Mouse (Mus musculus) heart, postnatal 0 days (tissue): ENCODE measurements around the gene Hrk. TPM values are rescaled to one million over a fixed set of nuclear protein-coding genes. Genes with fewer than 3 reads are reported as not detected.
A peak's percentile ranks its signal among the peaks of the same experiment; 100 is the strongest.

ENCODE experiments used
- ATAC-seq: fragments of 200-750 bp; cut with Nextera tagmentation; 2 replicates; pipeline ENCODE4 v1.8.0; 2017; ENCODE audit warnings: low read depth, moderate number of reproducible peaks, moderate library complexity; ENCODE audit not compliant: insufficient read depth
- DNase-seq: peaks from one replicate; pipeline ENCODE4 v3.0.0-alpha.2; 2016; ENCODE audit warnings: low spot score
- H3K27ac ChIP-seq: fragments of 300-500 bp; sonication (generic); 2 replicates; pipeline ENCODE4 v1.5.1; 2014; ENCODE audit warnings: low read depth, mild to moderate bottlenecking
- H3K27me3 ChIP-seq: fragments of 300-500 bp; sonication (generic); 2 replicates; pipeline ENCODE4 v1.6.1; 2014; ENCODE audit warnings: low read length, mixed read lengths; ENCODE audit not compliant: control insufficient read depth, insufficient read depth
- H3K36me3 ChIP-seq: fragments of 300-500 bp; sonication (generic); replicated peaks from 2 replicates; pipeline ENCODE4 v1.6.1; 2014; ENCODE audit warnings: low read length, mixed read lengths; ENCODE audit not compliant: control insufficient read depth, insufficient read depth
- H3K4me1 ChIP-seq: fragments of 300-500 bp; sonication (generic); 2 replicates; pipeline ENCODE4 v1.6.1; 2014; ENCODE audit warnings: antibody characterized with exemption; ENCODE audit not compliant: control insufficient read depth, insufficient read depth
- H3K4me2 ChIP-seq: fragments of 300-500 bp; sonication (generic); 2 replicates; pipeline ENCODE4 v1.6.1; 2014; ENCODE audit warnings: low read depth, mild to moderate bottlenecking, low read length, moderate library complexity
- H3K4me3 ChIP-seq: fragments of 300-500 bp; sonication (generic); 2 replicates; pipeline ENCODE4 v1.5.1; 2014; ENCODE audit warnings: low read depth, low read length
- H3K9ac ChIP-seq: fragments of 300-500 bp; sonication (generic); replicated peaks from 2 replicates; pipeline ENCODE4 v1.6.1; 2014; ENCODE audit warnings: low read depth, low read length, mixed read lengths
- H3K9me3 ChIP-seq: fragments of 300-500 bp; sonication (generic); replicated peaks from 2 replicates; pipeline ENCODE4 v1.6.1; 2016; ENCODE audit warnings: low read length; ENCODE audit not compliant: control insufficient read depth
- CTCF ChIP-seq: IDR thresholded peaks from 2 replicates; pipeline ENCODE4 v1.5.1; 2016; ENCODE audit warnings: antibody characterized with exemption, control low read depth, low read depth
- EP300 ChIP-seq: IDR thresholded peaks from 2 replicates; pipeline ENCODE4 v1.6.1; 2016; ENCODE audit warnings: antibody characterized with exemption, low read depth
- WGBS: fragments of 180-500 bp; shearing (Covaris S2); extraction: QIAGEN DNeasy Blood & Tissue Kit; methylation state at CpG from one replicate; pipeline ENCODE4 v1.1.7; 2014; 5-methylcytosine and 5-hydroxymethylcytosine counted together
- polyA plus RNA-seq: library from polyadenylated mRNA; unstranded; fragments of >200 nt; fragmentation: Nextera tagmentation; extraction: Ambion mirVana; gene quantifications from 2 replicates; pipeline ENCODE4 v1.2.1, GENCODE M21; 2015
- total RNA-seq: library from RNA; depleted of rRNA; stranded (reverse); fragments of >200 nt; gene quantifications from 2 replicates; pipeline ENCODE4 v1.2.3, GENCODE M21; 2014; ENCODE audit warnings: low replicate concordance

The Hrk gene
- total and polyA plus RNA-seq, 2 experiments from 2014 or later, result 0.04 to 0.11 TPM

DNA sequence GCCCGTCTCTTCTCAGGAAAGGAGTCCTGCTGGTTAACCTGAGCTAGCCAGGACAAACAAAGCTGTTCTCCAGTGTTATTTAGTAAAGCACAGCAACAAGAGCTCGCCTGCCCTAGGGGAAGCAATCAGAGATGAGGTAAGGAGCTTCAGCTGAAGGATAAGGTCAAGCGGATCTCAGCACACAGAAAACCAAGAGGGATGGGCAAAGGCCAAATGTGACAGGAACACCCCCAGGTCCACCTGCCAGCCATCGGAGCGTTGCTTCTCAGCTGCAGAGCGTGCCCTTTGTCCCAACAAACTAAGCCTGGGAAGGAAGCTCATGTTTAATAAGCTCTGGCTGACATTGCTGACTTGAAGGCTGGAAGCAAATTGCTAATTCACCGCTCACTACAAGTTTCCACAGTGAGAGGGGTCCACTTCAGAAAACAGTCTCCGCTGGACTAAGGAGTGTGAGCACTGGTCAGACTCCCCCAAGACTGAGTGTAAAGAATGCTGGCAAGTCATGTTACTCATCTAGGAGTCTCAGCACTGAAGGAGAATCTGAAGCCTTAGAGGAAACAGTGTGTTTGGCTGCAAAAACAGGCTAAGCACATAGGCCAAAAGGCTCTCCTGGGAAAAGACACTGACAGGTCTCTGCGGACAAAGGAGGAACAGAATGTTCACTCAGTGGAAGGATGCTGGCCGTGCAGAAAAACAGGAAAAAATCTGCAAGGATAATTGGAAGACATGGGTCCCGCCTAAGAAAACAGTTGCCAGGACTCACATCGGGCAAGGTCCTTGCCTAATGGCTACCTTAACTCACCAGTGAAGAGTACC lies 21.0 kb upstream of the Hrk start:
- 73% methylated on average over 12 of the region's 12 CpGs for WGBS
- no peak overlapping the region for H3K9ac ChIP-seq
- H3K4me1 ChIP-seq, result peaks cover 42% of the 10 kb centered on the region
- H3K27me3 ChIP-seq, result no peaks in the 10 kb centered on the region
- no peak overlapping the region for H3K4me2 ChIP-seq
- ATAC-seq (peak; percentile 31; the same call in 1 of the 2 replicates), DNase-seq (peak; percentile 39)
- no peaks in the 10 kb centered on the region for H3K9me3 ChIP-seq
- peak overlapping the region; percentile 71 for H3K27ac ChIP-seq
- H3K36me3 ChIP-seq, result peaks cover 37% of the 10 kb centered on the region
- no peak overlapping the region for H3K4me3 ChIP-seq
- TF ChIP-seq EP300 (no peak; the same call in 1 of the 2 replicates), CTCF (no peak)

DNA sequence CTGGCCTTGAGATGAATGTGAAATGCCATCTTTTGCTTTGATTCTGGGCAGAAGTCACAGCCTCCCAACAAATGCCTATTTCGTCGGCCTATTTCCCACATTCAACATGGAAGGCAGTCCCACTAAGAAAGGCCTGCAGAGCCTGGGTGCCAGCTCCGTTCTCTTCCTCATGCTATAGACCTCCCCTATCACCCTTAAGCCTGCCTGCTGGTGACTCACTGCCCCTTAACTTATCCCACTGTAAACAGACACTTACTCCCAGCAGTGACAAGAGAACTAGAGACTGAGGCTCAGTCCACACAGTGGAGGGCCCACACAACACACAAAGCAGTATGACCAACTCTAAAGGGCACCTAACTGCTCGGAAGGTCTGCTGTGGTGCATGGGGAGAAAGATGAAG lies 20.1 kb upstream of the Hrk start:
- DNase-seq (no peak), ATAC-seq (no peak)
- Histone ChIP-seq H3K4me1 (peaks cover 48% of the 10 kb centered on the region), H3K4me3 (no peak overlapping the region), H3K27me3 (no peaks in the 10 kb centered on the region), H3K9me3 (no peaks in the 10 kb centered on the region), H3K9ac (no peak overlapping the region), H3K4me2 (no peak overlapping the region), H3K36me3 (peaks cover 32% of the 10 kb centered on the region), H3K27ac (peak overlapping the region; percentile 71)
- TF ChIP-seq EP300 (no peak), CTCF (no peak)
- WGBS, result 84% methylated on average over 4 of the region's 4 CpGs

DNA sequence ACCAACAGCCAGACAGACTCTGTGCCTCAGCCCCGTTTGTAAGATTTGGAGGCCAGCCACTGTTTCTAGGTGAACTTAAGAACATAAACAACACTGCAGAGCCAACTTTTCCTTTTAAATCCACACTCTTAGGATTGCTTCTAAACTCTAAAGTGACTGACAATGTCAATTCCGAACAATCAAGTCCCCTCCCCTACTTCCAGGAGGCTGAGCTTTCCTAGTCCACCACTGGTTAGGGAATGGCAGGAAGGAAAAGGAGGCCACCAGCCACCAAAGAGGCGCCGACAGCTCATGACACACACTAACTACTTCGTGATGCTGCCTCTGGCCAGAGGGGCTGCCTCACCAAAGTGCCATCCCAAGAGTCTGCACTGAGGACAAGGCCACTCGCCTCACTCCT lies 19.7 kb upstream of the Hrk start:
- peaks cover 52% of the 10 kb centered on the region for H3K4me1 ChIP-seq
- H3K4me2 ChIP-seq, result no peak overlapping the region
- peak overlapping the region; percentile 71 for H3K27ac ChIP-seq
- 54% methylated on average over 6 of the region's 6 CpGs for WGBS
- H3K4me3 ChIP-seq, result no peak overlapping the region
- H3K36me3 ChIP-seq, result peaks cover 32% of the 10 kb centered on the region
- TF ChIP-seq CTCF (no peak), EP300 (no peak)
- no peaks in the 10 kb centered on the region for H3K27me3 ChIP-seq
- DNase-seq (no peak), ATAC-seq (no peak)
- no peaks in the 10 kb centered on the region for H3K9me3 ChIP-seq
- no peak overlapping the region for H3K9ac ChIP-seq

DNA sequence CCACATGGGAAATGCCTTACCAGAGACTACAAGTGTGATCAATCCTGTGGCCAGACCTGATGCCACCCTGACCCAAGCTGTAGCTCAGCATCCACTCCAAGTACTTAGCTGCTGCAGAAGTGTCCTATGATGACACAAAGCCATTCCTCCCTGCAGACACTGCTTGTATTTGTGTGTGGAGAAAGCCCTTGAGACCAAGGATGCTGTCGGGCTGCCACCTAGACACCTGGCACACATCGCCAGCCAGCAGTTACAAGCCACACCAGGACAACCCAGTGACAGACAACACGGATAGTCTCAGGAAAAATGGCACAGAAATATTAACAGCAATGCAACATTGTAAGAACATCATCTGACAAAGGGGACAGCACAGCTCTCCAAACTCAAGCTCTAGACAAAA lies 19.0 kb upstream of the Hrk start:
- peak overlapping the region; percentile 54 for H3K27ac ChIP-seq
- H3K4me3 ChIP-seq, result no peak overlapping the region
- no peaks in the 10 kb centered on the region for H3K9me3 ChIP-seq
- no peak for DNase-seq
- ATAC-seq, result no peak
- no peak for TF ChIP-seq CTCF
- no peak for TF ChIP-seq EP300
- H3K4me1 ChIP-seq, result peaks cover 59% of the 10 kb centered on the region
- H3K4me2 ChIP-seq, result no peak overlapping the region
- peaks cover 29% of the 10 kb centered on the region for H3K36me3 ChIP-seq
- 83% methylated on average over 3 of the region's 3 CpGs for WGBS
- H3K27me3 ChIP-seq, result no peaks in the 10 kb centered on the region
- H3K9ac ChIP-seq, result no peak overlapping the region

DNA sequence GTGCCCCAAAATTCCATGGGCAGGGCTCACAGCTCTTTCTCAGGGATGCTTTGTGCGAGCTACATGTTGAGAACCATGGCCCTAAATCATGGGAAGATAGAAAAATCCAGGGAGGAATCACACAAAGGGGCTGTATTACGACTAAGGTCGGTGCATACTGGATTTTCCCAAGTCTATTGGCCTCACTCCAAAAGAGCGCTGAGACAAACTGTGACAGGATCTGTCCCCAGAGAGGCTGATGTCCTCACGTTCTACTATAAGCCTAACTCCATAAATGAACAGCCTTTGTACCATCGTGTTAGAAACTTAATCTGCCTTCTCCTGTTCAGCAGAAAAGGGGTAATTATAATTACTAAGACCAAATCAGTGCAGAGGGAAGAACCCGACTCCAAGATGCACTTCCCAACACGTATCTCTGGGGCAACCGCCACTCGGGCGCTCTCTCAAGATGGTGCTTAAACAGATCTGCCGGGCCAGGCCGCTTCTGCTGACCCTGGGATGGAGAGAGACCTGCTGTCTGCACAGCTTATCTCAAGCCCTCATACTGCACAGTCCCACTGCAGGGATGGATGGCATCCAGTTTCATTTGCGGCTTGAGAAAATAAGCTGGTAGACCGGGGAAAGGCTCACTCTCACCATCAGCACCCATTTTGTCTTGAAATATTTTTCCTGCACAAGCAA lies 18.3 kb upstream of the Hrk start:
- Histone ChIP-seq H3K27ac (peak overlapping the region; percentile 54), H3K9ac (no peak overlapping the region; the same call in 1 of the 2 replicates), H3K9me3 (no peaks in the 10 kb centered on the region), H3K4me2 (peak overlapping the region; percentile 20; the same call in 1 of the 2 replicates), H3K27me3 (no peaks in the 10 kb centered on the region), H3K4me1 (peaks cover 60% of the 10 kb centered on the region), H3K36me3 (peaks cover 25% of the 10 kb centered on the region), H3K4me3 (no peak overlapping the region)
- 28% methylated on average over 15 of the region's 15 CpGs for WGBS
- no peak for ATAC-seq
- TF ChIP-seq CTCF (no peak), EP300 (no peak)
- DNase-seq, result peak; percentile 47
